In genomic region chr3:133163174-133163573, GRCm38 (mm10) we compare ENCODE assay signal across 12 mouse cellular contexts.
DNase-seq lines count a peak whose midpoint lies in the region; ATAC-seq lines count a peak whose summit lies in the region.
"Had no signal": no experiment of that assay in that cellular context is flagged by ENCODE, and none has a peak within 500 bp of the region (broad histone marks: within the 10 kb centered on the region; RNA-seq: fewer than 3 reads in every experiment).

No protein-coding gene starts in this region.

- no peak overlapping the region for H3K9ac ChIP-seq in embryonic facial prominence, embryonic 14.5 days (ENCODE audit: low read depth, low read length)
- no peak overlapping the region for H3K9ac ChIP-seq in hindbrain, embryonic 16.5 days (ENCODE audit: low read depth, low read length)
- H3K9ac ChIP-seq: liver, embryonic 13.5 days had no signal

- ATAC-seq in embryonic facial prominence, embryonic 14.5 days (ENCODE audit: low read depth), result no peak
- ATAC-seq in hindbrain, embryonic 16.5 days, result peak; percentile 93
- ATAC-seq in inflammation-experienced regulatory T-cells, adult 6 months, result no peak

- H3K27ac ChIP-seq in embryonic facial prominence, embryonic 14.5 days (replicated peaks; ENCODE audit: low read depth, low read length), result no peak overlapping the region
- no peak overlapping the region for H3K27ac ChIP-seq in embryonic facial prominence, embryonic 10.5 days (replicated peaks)
- no peak overlapping the region for H3K27ac ChIP-seq in hindbrain, embryonic 16.5 days (ENCODE audit: low read depth, low read length)
- H3K27ac ChIP-seq: liver, embryonic 13.5 days; macrophage had no signal

- no peaks in the 10 kb centered on the region for H3K27me3 ChIP-seq in embryonic facial prominence, embryonic 14.5 days (replicated peaks; ENCODE audit: control insufficient read depth, insufficient read depth, low read length)
- no peaks in the 10 kb centered on the region for H3K27me3 ChIP-seq in embryonic facial prominence, embryonic 10.5 days (replicated peaks; ENCODE audit: low read depth, poor library complexity, severe bottlenecking)
- no peaks in the 10 kb centered on the region for H3K27me3 ChIP-seq in hindbrain, embryonic 16.5 days (replicated peaks; ENCODE audit: control insufficient read depth, insufficient read depth, low read length)
- H3K27me3 ChIP-seq: liver, embryonic 13.5 days had no signal

- H3K4me2 ChIP-seq in embryonic facial prominence, embryonic 14.5 days (ENCODE audit: low read depth, low read length), result no peak overlapping the region
- H3K4me2 ChIP-seq in hindbrain, embryonic 16.5 days (ENCODE audit: low read length), result no peak overlapping the region
- H3K4me2 ChIP-seq: liver, embryonic 13.5 days had no signal

- intact Hi-C loops in gastrocnemius, postnatal 36 days (cut with DNase I), result no loop called here

- H3K9me3 ChIP-seq in embryonic facial prominence, embryonic 14.5 days (ENCODE audit: control insufficient read depth, low read length), result no peaks in the 10 kb centered on the region
- no peaks in the 10 kb centered on the region for H3K9me3 ChIP-seq in embryonic facial prominence, embryonic 10.5 days
- no peaks in the 10 kb centered on the region for H3K9me3 ChIP-seq in hindbrain, embryonic 16.5 days (ENCODE audit: control insufficient read depth, low read length)
- H3K9me3 ChIP-seq: liver, embryonic 13.5 days had no signal

- no peak overlapping the region for H3K4me3 ChIP-seq in embryonic facial prominence, embryonic 14.5 days (ENCODE audit: low read depth, low read length)
- no peak overlapping the region for H3K4me3 ChIP-seq in embryonic facial prominence, embryonic 10.5 days
- no peak overlapping the region for H3K4me3 ChIP-seq in hindbrain, embryonic 16.5 days (ENCODE audit: low read length)
- H3K4me3 ChIP-seq: liver, embryonic 13.5 days had no signal

- H3K4me1 ChIP-seq in embryonic facial prominence, embryonic 14.5 days (ENCODE audit: control insufficient read depth, insufficient read depth, low read length), result no peaks in the 10 kb centered on the region
- no peaks in the 10 kb centered on the region for H3K4me1 ChIP-seq in embryonic facial prominence, embryonic 10.5 days
- peaks cover 6% of the 10 kb centered on the region for H3K4me1 ChIP-seq in hindbrain, embryonic 16.5 days (ENCODE audit: control insufficient read depth, insufficient read depth, low read depth, low read length)
- H3K4me1 ChIP-seq: liver, embryonic 13.5 days had no signal

- 61% methylated on average over 7 of the region's 7 CpGs for WGBS in embryonic facial prominence, embryonic 14.5 days
- WGBS in embryonic facial prominence, embryonic 10.5 days, result 76% methylated on average over 7 of the region's 7 CpGs
- WGBS in hindbrain, embryonic 16.5 days, result 38% methylated on average over 7 of the region's 7 CpGs

- peak; percentile 36 for DNase-seq in embryonic facial prominence, embryonic 14.5 days (ENCODE audit: low spot score)
- DNase-seq in embryonic facial prominence, embryonic 10.5 days (ENCODE audit: low spot score), result no peak
- peak; percentile 30 for DNase-seq in right cerebral cortex, adult 18-20 months
- DNase-seq in right cerebral cortex, postnatal 4 days, result no peak
- DNase-seq in gastrocnemius, postnatal 36 days, result no peak
- no peak for DNase-seq in heart, adult 11 months
- DNase-seq: kidney, adult 18-20 months; liver, embryonic 13.5 days; thymus, postnatal 4 days had no signal

- no peaks in the 10 kb centered on the region for H3K36me3 ChIP-seq in embryonic facial prominence, embryonic 14.5 days (ENCODE audit: control insufficient read depth, insufficient read depth, low read length)
- H3K36me3 ChIP-seq in embryonic facial prominence, embryonic 10.5 days (replicated peaks), result no peaks in the 10 kb centered on the region
- H3K36me3 ChIP-seq in hindbrain, embryonic 16.5 days (ENCODE audit: control insufficient read depth, insufficient read depth, low read length), result no peaks in the 10 kb centered on the region
- H3K36me3 ChIP-seq: liver, embryonic 13.5 days had no signal

Comparison
In these comparisons a context has a peak if more than half of its experiments do, and no peak if none do; other contexts are left out.
1. DNase-seq: peak in embryonic facial prominence, embryonic 14.5 days (single experiment) and right cerebral cortex, adult 18-20 months (single experiment); none in embryonic facial prominence, embryonic 10.5 days (single experiment), right cerebral cortex, postnatal 4 days (single experiment), gastrocnemius, postnatal 36 days (0 of 2) and heart, adult 11 months (single experiment).